Mouse (Mus musculus): Measurements from ENCODE around the gene Cyp2t4. TPM values are rescaled to one million over a fixed set of nuclear protein-coding genes. Genes with fewer than 3 reads are reported as not detected.

Gene Cyp2t4
- polyA plus RNA-seq (2012; rRNA removed) = 0.06 TPM in 1 of 2 replicates, not detected in the other

DNA sequence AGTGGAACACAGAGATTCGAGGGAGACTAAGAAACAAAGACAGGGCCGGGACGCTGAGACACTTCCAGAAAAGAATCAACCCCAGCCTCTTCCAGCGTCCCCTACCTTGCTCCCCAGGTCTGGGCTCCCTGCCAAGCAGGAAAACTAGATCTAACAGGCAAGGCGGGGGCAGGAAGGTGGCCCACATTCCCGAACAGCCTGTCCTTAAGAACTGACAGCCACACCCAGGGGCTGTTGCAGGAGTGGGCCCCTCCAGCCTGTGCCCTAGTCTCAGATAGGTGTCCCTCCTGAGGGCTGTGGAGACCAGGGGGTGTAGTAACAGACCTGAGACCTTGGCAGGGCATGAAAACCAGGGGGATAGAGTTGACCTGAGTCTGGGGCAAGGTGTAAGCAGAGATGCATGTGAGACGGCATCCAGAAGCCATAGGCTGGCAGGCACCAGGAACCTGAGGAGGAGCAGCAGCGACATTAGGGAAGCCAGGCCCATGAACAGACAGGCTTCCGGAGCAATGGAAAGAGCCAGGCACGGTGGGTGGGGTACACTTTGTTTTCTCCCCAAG, at the start of gene Cyp2t4:
TSS of gene Cyp2t4 (plus strand) at position 510 of the 560 bp plus-strand sequence.
- Histone ChIP-seq H3K27ac (ENCODE audit: control insufficient read depth, insufficient read depth, low read depth, low read length) (no peak within 1 kb of the TSS), H3K4me1 (ENCODE audit: control insufficient read depth, insufficient read depth, low read length) (peaks cover 9% of the 10 kb centered on the region), H3K27me3 (ENCODE audit: control insufficient read depth, insufficient read depth, low read length) (no peaks in the 10 kb centered on the region), H3K36me3 (ENCODE audit: control insufficient read depth, insufficient read depth, low read length) (no peaks in the 10 kb centered on the region; the same call in none of the 2 replicates), H3K4me3 (ENCODE audit: control insufficient read depth, low read depth, low read length) (no peak within 1 kb of the TSS)
- TF ChIP-seq CTCF (IDR thresholded peaks at IDR 0.05; ENCODE audit: control insufficient read depth, insufficient read depth, insufficient replicate concordance, low read depth, low read length) = no peak
- TF ChIP-seq POLR2A (IDR thresholded peaks at IDR 0.05; ENCODE audit: control insufficient read depth, low read depth, low read length) = no peak

DNA sequence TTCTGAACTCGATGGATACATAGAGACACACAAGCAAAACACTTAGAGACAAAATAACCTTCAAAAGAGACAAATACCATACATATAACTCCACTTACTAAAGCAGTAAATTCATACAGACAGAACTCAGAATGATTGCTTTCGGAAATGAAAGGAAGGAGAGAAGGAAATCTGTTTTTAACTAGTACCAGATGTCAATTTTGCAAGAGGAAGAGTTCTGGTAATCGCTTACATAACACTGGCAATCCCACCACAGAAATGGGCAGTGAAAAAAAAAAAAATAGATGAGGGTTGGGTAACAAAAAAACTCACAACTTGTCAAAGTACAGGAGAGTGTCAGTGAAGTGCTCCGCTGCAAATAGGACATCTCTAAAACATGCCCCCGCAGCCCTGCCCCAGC, 48.6 kb upstream of the Cyp2t4 start:
- no peaks in the 10 kb centered on the region for H3K36me3 ChIP-seq (ENCODE audit: control insufficient read depth, insufficient read depth, low read length)
- H3K4me3 ChIP-seq (ENCODE audit: control insufficient read depth, low read depth, low read length) = no peak overlapping the region
- no peak for TF ChIP-seq POLR2A (IDR thresholded peaks at IDR 0.05; ENCODE audit: control insufficient read depth, low read depth, low read length)

DNA sequence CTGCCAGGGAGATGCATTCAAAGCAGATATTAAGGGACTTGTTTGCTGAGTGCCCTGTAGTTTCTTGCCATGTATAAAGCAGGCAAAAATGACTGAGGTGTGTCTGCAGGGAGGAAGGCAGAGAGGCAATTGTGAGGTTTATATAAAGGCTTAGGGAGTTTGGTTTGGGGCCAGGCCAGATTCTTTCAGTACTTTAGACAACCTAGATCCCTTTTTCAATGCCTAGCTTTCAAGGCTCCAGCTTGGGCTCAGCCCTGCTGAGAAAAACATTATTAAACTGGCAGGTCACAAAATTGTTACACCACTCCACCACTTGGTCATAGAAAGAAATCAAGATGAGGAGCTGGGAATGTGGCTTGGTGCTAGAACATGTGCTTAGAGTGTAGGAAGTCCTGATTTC, 43.2 kb upstream of the Cyp2t4 start:
- Histone ChIP-seq H3K27me3 (ENCODE audit: control insufficient read depth, insufficient read depth, low read length) (no peaks in the 10 kb centered on the region), H3K4me1 (ENCODE audit: control insufficient read depth, insufficient read depth, low read length) (no peaks in the 10 kb centered on the region), H3K27ac (ENCODE audit: control insufficient read depth, insufficient read depth, low read depth, low read length) (no peak overlapping the region), H3K4me3 (ENCODE audit: control insufficient read depth, low read depth, low read length) (no peak overlapping the region), H3K36me3 (ENCODE audit: control insufficient read depth, insufficient read depth, low read length) (no peaks in the 10 kb centered on the region)
- no peak for TF ChIP-seq POLR2A (IDR thresholded peaks at IDR 0.05; ENCODE audit: control insufficient read depth, low read depth, low read length)
- no peak for TF ChIP-seq CTCF (IDR thresholded peaks at IDR 0.05; ENCODE audit: control insufficient read depth, insufficient read depth, insufficient replicate concordance, low read depth, low read length)

More for the DNA sequence above, 48.6 kb upstream of the Cyp2t4 start:
- Histone ChIP-seq H3K27me3 (ENCODE audit: control insufficient read depth, insufficient read depth, low read length) (no peaks in the 10 kb centered on the region), H3K27ac (ENCODE audit: control insufficient read depth, insufficient read depth, low read depth, low read length) (no peak overlapping the region), H3K4me1 (ENCODE audit: control insufficient read depth, insufficient read depth, low read length) (no peaks in the 10 kb centered on the region)

DNA sequence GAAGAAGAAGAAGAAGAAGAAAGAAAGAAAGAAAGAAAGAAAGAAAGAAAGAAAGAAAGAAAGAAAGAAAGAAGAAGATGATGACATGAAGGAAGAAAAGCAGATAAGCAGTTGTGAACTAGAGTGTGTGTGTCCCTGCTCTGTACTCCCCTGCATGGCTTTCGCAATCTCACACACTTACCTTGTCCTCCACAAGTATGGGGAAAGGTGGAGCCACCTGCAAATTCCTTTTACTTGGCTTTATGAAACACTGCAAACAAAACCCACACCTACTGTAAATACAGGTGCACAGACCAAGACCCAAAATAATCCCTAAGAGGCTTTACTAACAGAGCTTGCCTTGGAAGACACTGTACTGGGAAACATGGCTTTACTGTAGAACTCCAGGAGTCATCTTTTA, 42.5 kb upstream of the Cyp2t4 start:
- Histone ChIP-seq H3K27ac (ENCODE audit: control insufficient read depth, insufficient read depth, low read depth, low read length) (no peak overlapping the region), H3K36me3 (ENCODE audit: control insufficient read depth, insufficient read depth, low read length) (no peaks in the 10 kb centered on the region), H3K4me1 (ENCODE audit: control insufficient read depth, insufficient read depth, low read length) (no peaks in the 10 kb centered on the region), H3K4me3 (ENCODE audit: control insufficient read depth, low read depth, low read length) (no peak overlapping the region), H3K27me3 (ENCODE audit: control insufficient read depth, insufficient read depth, low read length) (no peaks in the 10 kb centered on the region)
- TF ChIP-seq CTCF (IDR thresholded peaks at IDR 0.05; ENCODE audit: control insufficient read depth, insufficient read depth, insufficient replicate concordance, low read depth, low read length) (no peak), POLR2A (IDR thresholded peaks at IDR 0.05; ENCODE audit: control insufficient read depth, low read depth, low read length) (no peak)

DNA sequence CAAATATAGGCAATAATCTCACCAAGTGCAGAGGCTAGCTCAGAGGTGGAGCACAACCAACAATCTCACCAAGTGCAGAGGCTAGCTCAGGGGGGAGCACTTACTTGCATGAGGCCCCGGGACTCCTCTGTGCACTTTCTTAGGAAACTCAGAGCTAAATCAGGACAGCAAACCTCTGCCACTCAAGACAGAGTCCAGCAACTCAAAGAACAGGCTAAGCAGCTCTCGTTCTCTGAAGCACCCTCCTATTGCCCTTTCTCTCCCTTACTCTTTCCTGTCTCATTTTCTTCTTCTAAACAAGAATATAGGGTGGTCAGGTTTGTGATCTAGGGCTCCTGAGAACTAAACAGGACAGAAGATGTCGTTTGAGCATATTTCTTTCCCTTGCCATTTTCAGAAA, 41.5 kb upstream of the Cyp2t4 start:
- TF ChIP-seq POLR2A (IDR thresholded peaks at IDR 0.05; ENCODE audit: control insufficient read depth, low read depth, low read length) (no peak), CTCF (IDR thresholded peaks at IDR 0.05; ENCODE audit: control insufficient read depth, insufficient read depth, insufficient replicate concordance, low read depth, low read length) (no peak)
- no peaks in the 10 kb centered on the region for H3K36me3 ChIP-seq (ENCODE audit: control insufficient read depth, insufficient read depth, low read length)
- H3K4me3 ChIP-seq (ENCODE audit: control insufficient read depth, low read depth, low read length) = no peak overlapping the region
- no peak overlapping the region for H3K27ac ChIP-seq (ENCODE audit: control insufficient read depth, insufficient read depth, low read depth, low read length)
- no peaks in the 10 kb centered on the region for H3K27me3 ChIP-seq (ENCODE audit: control insufficient read depth, insufficient read depth, low read length)
- H3K4me1 ChIP-seq (ENCODE audit: control insufficient read depth, insufficient read depth, low read length) = no peaks in the 10 kb centered on the region

DNA sequence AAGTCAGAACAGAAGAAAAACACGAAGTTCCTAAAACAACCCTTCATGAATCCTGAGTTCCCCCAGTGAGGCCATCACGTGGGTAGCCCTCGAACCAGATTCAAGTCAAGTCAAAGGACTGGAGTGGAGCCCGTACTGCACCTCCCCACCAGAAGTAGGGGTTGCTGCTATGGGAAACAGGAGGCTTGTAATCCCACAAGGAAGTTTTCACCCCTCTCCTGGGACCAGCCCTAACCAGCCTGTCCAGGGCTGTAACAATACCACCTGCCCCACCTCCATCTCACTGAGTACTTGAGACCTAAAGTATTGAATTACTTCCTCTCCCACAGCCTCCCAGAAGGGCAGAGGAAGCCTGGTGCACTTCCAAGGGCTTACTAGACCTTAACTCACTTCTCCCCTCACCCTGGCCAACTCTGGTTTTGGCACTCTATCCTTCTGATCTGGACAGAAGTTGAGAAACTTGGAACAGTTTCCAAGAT, 35.4 kb upstream of the Cyp2t4 start:
- TF ChIP-seq CTCF (IDR thresholded peaks at IDR 0.05; ENCODE audit: control insufficient read depth, insufficient read depth, insufficient replicate concordance, low read depth, low read length) (no peak), POLR2A (IDR thresholded peaks at IDR 0.05; ENCODE audit: control insufficient read depth, low read depth, low read length) (no peak)
- Histone ChIP-seq H3K27ac (ENCODE audit: control insufficient read depth, insufficient read depth, low read depth, low read length) (no peak overlapping the region), H3K4me1 (ENCODE audit: control insufficient read depth, insufficient read depth, low read length) (no peaks in the 10 kb centered on the region), H3K4me3 (ENCODE audit: control insufficient read depth, low read depth, low read length) (no peak overlapping the region), H3K27me3 (ENCODE audit: control insufficient read depth, insufficient read depth, low read length) (no peaks in the 10 kb centered on the region), H3K36me3 (ENCODE audit: control insufficient read depth, insufficient read depth, low read length) (no peaks in the 10 kb centered on the region)

DNA sequence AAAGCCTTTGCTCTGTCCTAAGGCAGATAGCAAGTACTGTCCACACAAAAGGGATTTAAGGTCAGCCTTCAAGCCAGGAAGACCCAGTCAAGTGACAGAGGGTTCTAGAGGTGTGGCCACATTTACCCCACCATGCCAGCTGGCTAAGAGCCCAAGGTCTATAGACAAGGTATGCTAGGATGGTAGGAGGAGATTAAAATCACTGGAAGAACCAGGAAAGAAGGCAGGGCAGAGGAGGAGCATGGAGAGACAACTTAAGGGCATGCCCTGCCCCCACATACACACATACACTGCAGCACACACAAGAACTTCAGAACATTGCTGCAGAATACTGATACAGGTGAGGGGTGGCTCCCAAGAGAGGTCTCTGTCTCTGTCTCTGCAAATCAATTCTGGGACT, 33.8 kb upstream of the Cyp2t4 start, which contains the start of gene Cyp2f2:
TSS of gene Cyp2f2 (plus strand) at position 234 of the 400 bp plus-strand sequence.
- H3K4me3 ChIP-seq (ENCODE audit: control insufficient read depth, low read depth, low read length) = no peak within 1 kb of the TSS
- H3K4me1 ChIP-seq (ENCODE audit: control insufficient read depth, insufficient read depth, low read length) = no peaks in the 10 kb centered on the region
- no peaks in the 10 kb centered on the region for H3K36me3 ChIP-seq (ENCODE audit: control insufficient read depth, insufficient read depth, low read length)
- no peaks in the 10 kb centered on the region for H3K27me3 ChIP-seq (ENCODE audit: control insufficient read depth, insufficient read depth, low read length)
- TF ChIP-seq POLR2A (IDR thresholded peaks at IDR 0.05; ENCODE audit: control insufficient read depth, low read depth, low read length) = no peak
- no peak for TF ChIP-seq CTCF (IDR thresholded peaks at IDR 0.05; ENCODE audit: control insufficient read depth, insufficient read depth, insufficient replicate concordance, low read depth, low read length)
- no peak within 1 kb of the TSS for H3K27ac ChIP-seq (ENCODE audit: control insufficient read depth, insufficient read depth, low read depth, low read length)

Data from testis, adult 2 months (tissue).